Mouse (Mus musculus) spleen, postnatal 36 days (tissue): Measurements from ENCODE around the gene Hmmr.

Experiments used
- DNase-seq, 2 experiments: peaks; one replicate each; pipeline ENCODE4 v3.0.0; 2022; ENCODE audit warnings: low spot score in 2 of 2, mixed read lengths in 1 of 2

Hmmr gene

DNA sequence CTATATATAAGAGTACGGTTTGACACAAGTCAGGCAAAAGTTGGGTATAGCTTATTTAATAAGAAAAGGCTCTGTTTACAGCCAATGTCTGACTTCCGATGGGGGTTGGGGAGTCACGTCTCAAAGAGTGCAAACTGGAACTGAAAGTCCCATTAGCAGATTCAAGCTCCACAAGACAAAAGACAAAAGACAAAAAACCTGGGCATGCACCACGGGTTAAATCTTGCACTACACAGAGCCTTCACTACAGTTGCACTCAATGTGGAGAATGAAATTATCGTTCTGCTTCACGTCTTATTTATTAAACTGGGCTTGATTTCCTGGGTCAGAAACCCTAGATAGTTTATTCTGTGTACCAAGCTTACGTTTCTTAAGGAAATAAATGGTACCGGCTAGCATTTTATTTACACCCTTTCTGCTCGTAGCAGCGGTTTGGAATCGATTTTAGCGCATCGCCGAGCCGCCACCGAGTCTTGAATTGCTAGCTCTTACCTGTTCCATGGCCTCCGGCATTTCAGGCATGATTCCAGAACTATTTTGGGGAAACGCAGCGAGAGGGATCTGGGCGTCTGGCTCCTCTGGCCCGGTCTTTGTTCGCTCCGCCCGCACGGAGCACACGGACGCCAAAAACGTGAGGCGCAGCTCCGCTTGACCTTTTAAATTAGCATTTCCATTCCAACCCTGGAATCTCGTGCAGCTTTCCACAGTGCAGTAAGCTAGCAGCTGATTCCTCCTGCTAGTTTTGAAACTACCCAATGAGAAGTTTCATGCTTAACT is 38.7 kb downstream of the Hmmr start:
- DNase-seq = peak; percentile 77 to 86

DNA sequence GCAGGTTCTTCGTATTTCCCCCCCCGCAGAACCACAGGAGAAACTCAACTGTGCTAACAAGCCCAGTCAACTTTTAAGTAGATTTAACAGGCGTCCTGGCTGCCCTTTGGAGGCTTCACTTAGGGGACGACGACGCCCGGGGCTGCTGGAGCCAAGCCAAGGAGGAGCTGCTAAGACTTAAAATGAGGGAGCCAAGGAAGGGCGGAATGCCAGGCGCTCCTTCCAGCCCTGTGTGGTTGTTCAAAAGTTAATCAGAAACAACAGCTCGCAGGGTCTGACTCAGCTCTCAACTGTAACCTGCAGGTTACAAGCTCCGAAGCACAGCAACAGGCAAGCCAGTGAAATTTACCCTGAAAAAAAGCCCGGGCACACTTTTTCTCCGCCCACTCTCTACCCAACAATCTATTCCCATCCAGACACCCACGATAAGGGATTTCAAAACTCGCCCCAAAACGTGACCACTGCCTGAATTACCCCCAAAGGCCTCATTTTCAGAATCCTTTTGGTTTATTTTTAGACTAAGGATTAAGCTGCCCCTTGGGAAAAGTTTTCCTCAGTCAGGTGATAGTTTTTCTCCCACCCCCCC is 39.8 kb downstream of the Hmmr start:
- peak; percentile 29 to 55 for DNase-seq

DNA sequence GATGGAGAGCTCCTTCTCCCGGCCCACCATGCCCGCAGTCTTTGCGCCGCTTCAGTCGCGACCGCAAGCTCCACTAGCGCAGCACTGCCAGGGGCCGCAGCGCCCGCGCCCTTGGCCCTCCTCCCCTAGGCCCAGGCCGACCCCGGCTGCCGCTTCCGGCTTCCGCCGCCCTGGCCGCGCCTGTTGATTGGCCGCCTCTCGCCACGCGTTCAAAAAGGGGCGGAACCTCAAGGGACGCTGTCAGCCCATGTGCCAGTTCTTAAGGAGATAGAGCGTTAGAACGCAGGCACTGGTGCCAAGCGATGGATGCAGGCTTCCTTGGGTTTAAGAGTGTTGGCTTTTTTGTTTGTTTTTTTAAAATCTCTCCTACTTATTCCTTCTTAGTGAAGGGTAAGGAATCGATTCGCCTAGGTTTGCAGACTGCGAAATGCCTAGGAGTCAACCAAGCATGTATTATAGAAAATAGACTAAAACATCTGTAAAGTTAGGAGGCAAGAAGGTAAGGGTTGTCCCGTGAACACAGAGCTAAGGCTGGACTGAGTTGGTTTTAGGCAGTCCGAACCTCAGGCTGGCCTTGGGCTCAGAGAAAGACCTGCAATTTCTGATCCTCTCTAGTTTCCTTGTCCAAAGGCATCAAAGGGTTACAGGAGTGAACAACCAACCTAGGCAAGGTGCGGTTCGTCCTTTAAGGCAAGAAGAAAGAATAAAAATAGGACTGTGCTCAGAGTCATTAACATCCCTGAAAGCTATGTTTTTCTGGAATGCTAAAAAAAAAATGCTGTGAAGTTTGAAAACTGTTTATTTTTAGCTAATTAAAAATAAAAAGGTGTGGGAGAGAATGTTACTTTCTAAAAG is 40.5 kb downstream of the Hmmr start:
- DNase-seq = peak; percentile 94 to 95

DNA sequence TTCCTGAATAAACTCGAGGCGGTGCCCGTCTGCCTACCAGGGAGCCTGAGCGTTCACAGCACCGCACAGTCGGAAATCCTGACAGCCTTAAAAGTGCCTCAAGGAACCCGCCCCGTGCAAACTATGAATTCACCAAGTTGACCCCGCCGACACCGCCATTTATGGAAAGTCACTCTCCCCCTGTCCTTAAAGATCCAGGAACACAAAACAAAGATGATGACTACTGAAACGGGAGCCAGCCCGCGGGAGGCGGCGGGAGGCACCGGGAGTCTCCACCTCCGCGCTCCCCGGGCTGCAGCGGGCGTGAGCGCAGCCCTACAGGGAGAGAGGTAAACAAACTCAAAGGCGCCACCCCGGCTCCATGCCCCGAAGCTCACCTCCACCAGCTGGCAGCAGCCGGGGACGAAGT is 41.1 kb downstream of the Hmmr start:
- no peak for DNase-seq

DNA sequence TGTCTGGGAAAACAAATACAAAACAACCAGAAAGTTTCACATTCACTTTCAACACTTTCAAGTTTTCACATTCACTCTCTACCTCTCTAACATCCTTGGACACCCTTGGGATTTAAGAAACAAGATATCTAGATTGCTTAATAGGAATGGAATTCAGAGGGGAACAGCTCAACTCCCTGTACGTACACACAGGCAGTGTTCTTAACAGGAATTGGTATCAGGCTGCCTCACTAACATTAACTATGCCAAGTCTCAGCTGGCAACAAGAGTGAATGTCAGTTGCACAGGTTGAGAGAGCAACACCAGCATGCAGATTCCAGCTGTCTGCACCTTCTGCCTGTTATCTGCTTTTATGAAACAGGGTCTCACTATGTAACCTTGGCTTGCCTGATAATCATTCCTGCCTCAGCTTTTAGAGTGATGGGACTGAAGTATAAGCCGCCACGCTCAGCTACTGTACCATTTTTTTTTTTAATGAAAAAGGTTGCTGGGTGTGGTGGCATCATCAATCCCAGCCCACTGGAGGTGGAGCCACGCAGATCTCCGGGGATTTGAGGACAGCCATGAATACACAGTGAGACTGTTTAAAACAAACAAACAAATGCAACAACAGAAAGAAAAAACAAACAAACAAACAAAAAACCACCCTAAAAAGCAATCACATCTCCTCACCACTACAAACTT is 42.6 kb downstream of the Hmmr start:
- no peak for DNase-seq

DNA sequence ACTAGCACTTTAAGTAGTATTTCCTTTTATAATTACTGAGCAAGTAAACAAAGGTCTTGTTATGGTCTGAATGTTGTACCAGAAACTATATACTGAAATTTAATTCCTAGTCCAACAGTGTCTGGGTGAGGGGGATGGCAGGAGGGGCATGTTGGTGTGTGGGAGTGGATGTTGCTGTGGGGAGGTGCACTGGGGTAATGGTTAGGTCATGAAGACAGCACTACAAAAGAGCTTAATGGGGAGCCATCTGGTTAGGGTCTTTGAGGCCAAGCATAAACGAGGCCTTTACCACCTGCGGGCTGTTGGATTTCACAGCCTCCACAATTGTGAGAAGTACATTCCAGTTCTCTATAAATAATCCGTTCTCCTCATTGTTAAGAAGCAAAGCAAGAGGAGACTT is 49.9 kb downstream of the Hmmr start:
- DNase-seq = no peak

DNA sequence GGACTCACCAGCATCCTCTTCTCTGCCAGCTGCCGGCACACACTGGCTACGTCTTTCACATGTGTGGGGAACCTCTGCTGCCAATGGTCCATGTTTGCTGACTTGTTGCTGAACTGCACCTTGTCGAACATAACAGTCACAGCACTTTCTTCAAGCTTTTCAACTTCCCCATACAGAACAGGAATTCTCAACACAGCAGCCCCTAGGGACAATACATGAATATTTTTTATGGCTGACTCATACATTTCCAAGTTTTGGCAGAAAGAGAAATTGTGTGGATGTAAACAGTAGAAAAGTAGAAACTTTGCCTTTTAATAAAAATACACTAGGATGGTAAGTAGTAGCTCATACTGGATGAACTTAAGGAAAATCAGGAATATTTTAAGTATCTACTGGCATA is 50.8 kb downstream of the Hmmr start:
- no peak for DNase-seq

DNA sequence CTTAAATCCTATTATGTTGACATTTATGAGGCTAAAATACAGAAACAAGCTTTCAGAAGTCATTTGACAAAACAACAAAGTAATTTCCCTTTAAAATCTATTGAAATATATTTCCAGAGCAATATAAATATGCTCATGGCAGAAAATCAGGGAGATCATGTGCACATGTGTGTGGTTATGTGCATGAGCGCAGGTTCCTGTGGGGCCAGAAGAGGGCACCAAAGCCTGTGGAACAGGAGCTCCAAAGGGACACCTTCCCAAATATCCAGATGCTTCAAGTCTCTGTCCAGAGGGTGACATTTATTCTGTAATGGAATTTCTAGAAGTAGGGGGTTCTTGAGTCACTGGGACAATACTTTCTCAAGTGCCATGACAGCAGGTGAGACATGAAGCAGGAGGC is 56.1 kb downstream of the Hmmr start:
- DNase-seq = no peak

DNA sequence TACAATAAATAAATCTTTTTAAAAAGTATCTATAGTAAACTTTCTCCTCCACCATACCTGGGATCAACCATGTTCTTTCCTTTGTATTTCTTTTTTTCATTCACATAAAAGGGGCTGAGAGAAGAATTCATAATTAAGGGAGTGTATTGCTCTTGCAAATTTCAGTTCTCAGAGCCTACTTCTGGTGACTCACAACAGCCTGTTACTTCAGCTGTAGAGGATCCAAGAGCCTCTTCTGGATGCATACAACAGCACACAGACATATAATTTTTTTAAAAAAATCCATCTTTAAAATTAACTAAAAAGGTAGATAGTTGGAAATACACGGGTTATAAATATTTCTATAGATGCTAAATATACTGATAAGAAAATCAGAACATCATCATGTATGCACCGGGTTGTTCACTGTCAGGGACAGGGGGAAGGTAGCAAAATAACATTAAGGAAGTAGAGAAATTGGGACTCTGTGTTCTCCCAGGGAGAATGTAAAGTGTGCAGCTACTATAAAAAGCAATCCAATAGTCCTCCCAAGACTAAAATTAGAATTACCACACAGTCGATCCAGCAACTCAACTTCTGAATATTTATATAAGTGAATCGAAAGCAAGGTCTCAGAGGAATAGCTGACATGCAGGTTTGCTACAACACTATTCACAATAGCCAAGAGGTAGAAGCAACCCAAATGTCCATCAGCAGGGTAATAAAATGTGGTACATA is 58.0 kb downstream of the Hmmr start:
- DNase-seq = no peak
